21 mouse cellular contexts compared by ENCODE assay signal in the genomic region with DNA sequence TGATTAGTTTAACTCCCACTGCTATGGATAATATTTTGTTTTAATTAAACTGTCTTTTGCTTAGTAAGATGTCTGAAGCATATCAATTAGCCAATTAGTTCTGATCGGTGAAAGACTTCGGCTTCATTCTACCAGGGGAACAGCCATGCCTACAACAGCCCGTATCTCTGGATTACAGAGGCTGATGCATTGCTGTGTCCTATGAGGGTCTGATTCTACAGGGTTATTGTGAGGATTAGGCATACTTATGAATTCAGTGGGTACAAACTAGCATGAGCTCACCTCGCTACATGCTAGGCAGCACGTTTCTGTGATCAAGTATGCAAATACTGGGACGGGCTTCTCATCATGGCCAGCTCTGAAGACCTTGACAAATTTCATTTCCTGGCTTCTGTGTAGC.
"Had no signal": no experiment of that assay in that cellular context is flagged by ENCODE, and none has a peak within 500 bp of the region (broad histone marks: within the 10 kb centered on the region; RNA-seq: fewer than 3 reads in every experiment).

No protein-coding gene starts in this region.

- H3K4me2 ChIP-seq: kidney, embryonic 15.5 days; liver, embryonic 13.5 days; midbrain, embryonic 12.5 days; neural tube, embryonic 12.5 days; neural tube, embryonic 15.5 days had no signal

- H3K27me3 ChIP-seq: kidney, embryonic 15.5 days; liver, embryonic 13.5 days; midbrain, embryonic 12.5 days; neural tube, embryonic 12.5 days; neural tube, embryonic 15.5 days had no signal

- H3K36me3 ChIP-seq: kidney, embryonic 15.5 days; liver, embryonic 13.5 days; midbrain, embryonic 12.5 days; neural tube, embryonic 12.5 days; neural tube, embryonic 15.5 days had no signal

- H3K9ac ChIP-seq: kidney, embryonic 15.5 days; liver, embryonic 13.5 days; midbrain, embryonic 12.5 days; neural tube, embryonic 12.5 days; neural tube, embryonic 15.5 days had no signal

- H3K4me3 ChIP-seq: kidney, embryonic 15.5 days; left cerebral cortex, adult 2 months; liver, embryonic 13.5 days; midbrain, embryonic 12.5 days; neural tube, embryonic 12.5 days; neural tube, embryonic 15.5 days had no signal

- H3K27ac ChIP-seq: kidney, embryonic 15.5 days; left cerebral cortex, adult 2 months; liver, embryonic 13.5 days; midbrain, embryonic 12.5 days; neural tube, embryonic 12.5 days; neural tube, embryonic 15.5 days; stomach, postnatal 0 days had no signal

- H3K4me1 ChIP-seq: kidney, embryonic 15.5 days; liver, embryonic 13.5 days; midbrain, embryonic 12.5 days; neural tube, embryonic 12.5 days had no signal

- H3K9me3 ChIP-seq: kidney, embryonic 15.5 days; liver, embryonic 13.5 days; midbrain, embryonic 12.5 days; neural tube, embryonic 12.5 days; neural tube, embryonic 15.5 days had no signal

- DNase-seq: kidney, adult 11 months; kidney, adult 8-10 months; kidney, postnatal 10 days; kidney, postnatal 36 days; layer of hippocampus, postnatal 36 days; liver, embryonic 13.5 days; lung, adult 2 months; lung, postnatal 14 days; lung, postnatal 4 days; right cerebral cortex, adult 18-20 months; right cerebral cortex, postnatal 14 days; right cerebral cortex, postnatal 4 days; thymus, adult 2 months; thymus, postnatal 14 days; thymus, postnatal 4 days had no signal
